Mouse (Mus musculus): Measurements from ENCODE around the gene Gpr139. TPM values are rescaled to one million over a fixed set of nuclear protein-coding genes. Genes with fewer than 3 reads are reported as not detected.
A peak's percentile ranks its signal among the peaks of the same experiment; 100 is the strongest.

Gpr139 gene
- not detected in 2 replicates for polyA plus RNA-seq (2015; fragmentation: Nextera tagmentation; extraction: Ambion mirVana)

DNA sequence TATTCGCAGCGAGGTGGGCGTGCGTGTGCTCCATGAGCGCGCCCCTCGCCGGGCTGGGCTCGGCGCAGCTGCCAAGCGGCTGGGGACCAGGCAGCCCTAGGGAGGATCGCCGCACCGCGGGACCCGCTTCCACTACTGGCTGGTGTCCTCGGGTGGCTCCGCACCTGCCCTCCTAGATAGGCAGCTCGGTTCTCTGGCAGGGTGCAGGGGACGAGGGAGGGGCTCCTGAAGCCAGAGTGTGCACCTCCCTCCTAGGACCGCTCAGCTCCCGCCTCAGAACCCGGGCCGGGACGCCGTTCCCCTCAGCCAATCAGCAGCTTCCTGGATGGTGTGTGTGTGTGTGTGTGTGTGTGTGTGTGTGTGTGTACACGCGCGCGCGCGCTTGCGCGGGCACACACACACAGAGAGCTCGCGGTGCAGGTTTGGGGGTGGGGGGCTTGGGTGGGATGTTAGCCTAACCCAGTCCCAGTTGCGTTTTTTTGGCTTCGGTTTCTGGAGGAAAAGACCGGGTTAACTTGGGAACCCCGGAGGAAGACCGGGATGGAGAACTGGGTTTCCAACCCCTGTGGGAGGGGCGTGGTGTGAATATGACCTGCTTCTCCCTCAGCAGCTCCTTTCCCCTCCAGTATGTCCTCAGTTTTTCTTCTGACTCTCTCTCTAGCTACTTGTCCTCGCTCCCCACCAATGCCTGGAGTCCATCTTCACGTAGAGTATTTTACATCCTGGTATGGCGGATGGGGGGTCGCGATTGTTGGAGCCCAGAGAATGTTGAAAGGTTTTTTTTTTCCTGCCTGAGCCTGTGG is at the start of gene Gpr139:
TSS of gene Gpr139 (minus strand) at position 263 of the 803 bp plus-strand sequence.
- under 1% methylated on average over 47 of the region's 47 CpGs for WGBS
- no peak for ATAC-seq (replicated peaks; ENCODE audit: extremely low read depth, insufficient read depth, low FRiP score)
- no peak within 1 kb of the TSS for H3K9ac ChIP-seq (ENCODE audit: low read length)

DNA sequence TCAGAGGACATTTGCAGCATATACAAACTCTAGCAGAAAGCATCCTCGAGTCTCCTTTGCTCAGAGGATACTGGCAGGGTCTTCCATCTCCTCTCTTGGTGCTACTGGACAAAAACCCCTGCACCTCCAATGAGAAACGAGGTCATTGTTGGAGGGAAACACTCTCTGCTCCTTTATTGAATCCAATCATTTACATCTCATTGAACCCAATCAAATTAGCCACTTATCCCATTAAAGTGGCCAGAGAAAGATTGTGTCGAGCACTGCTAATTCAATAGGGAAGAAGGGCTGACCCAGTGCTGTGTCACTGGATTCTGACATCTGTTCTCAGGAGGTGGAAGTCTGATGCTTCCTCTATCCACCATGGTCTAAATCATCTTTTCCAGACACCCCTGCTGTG is 46.6 kb upstream of the Gpr139 start:
- Histone ChIP-seq H3K4me1 (ENCODE audit: control insufficient read depth, insufficient read depth, low read length) (no peaks in the 10 kb centered on the region), H3K27ac (ENCODE audit: low read length) (no peak overlapping the region), H3K9me3 (replicated peaks; ENCODE audit: control insufficient read depth, low read length) (no peaks in the 10 kb centered on the region; the same call in 1 of the 2 replicates), H3K27me3 (ENCODE audit: control insufficient read depth, insufficient read depth, low read length) (no peaks in the 10 kb centered on the region), H3K9ac (ENCODE audit: low read length) (no peak overlapping the region), H3K36me3 (ENCODE audit: control insufficient read depth, insufficient read depth) (no peaks in the 10 kb centered on the region), H3K4me3 (ENCODE audit: low read length) (no peak overlapping the region), H3K4me2 (ENCODE audit: low read depth, low read length) (no peak overlapping the region)
- ATAC-seq (replicated peaks; ENCODE audit: extremely low read depth, insufficient read depth, low FRiP score) = no peak
- WGBS = 45% methylated on average over 3 of the region's 3 CpGs

More for the DNA sequence above, at the start of gene Gpr139:
- Histone ChIP-seq H3K4me2 (ENCODE audit: low read depth, low read length) (peak within 1 kb of the TSS; percentile 70), H3K27me3 (ENCODE audit: control insufficient read depth, insufficient read depth, low read length) (peaks cover 46% of the 10 kb centered on the region), H3K27ac (ENCODE audit: low read length) (no peak within 1 kb of the TSS), H3K4me3 (ENCODE audit: low read length) (peak within 1 kb of the TSS; percentile 46), H3K4me1 (ENCODE audit: control insufficient read depth, insufficient read depth, low read length) (peaks cover 3% of the 10 kb centered on the region), H3K36me3 (ENCODE audit: control insufficient read depth, insufficient read depth) (no peaks in the 10 kb centered on the region), H3K9me3 (replicated peaks; ENCODE audit: control insufficient read depth, low read length) (no peaks in the 10 kb centered on the region)

- Histone ChIP-seq H3K9me3 (replicated peaks; ENCODE audit: control insufficient read depth, low read length) (no peaks in the 10 kb centered on the region), H3K4me2 (ENCODE audit: low read depth, low read length) (no peak overlapping the region), H3K36me3 (ENCODE audit: control insufficient read depth, insufficient read depth) (no peaks in the 10 kb centered on the region), H3K9ac (ENCODE audit: low read length) (no peak overlapping the region), H3K27me3 (ENCODE audit: control insufficient read depth, insufficient read depth, low read length) (no peaks in the 10 kb centered on the region), H3K4me1 (ENCODE audit: control insufficient read depth, insufficient read depth, low read length) (no peaks in the 10 kb centered on the region), H3K27ac (ENCODE audit: low read length) (no peak overlapping the region), H3K4me3 (ENCODE audit: low read length) (no peak overlapping the region)
- ATAC-seq (replicated peaks; ENCODE audit: extremely low read depth, insufficient read depth, low FRiP score) = no peak
- 72% methylated on average over 4 of the region's 4 CpGs for WGBS
These were observed 38.3 kb upstream of the Gpr139 start for GRCm38 (mm10) chr7:119222706-119223105.

- WGBS = 92% methylated on average over 2 of the region's 2 CpGs
- H3K9me3 ChIP-seq (replicated peaks; ENCODE audit: control insufficient read depth, low read length) = no peaks in the 10 kb centered on the region
- no peak overlapping the region for H3K27ac ChIP-seq (ENCODE audit: low read length)
- no peaks in the 10 kb centered on the region for H3K4me1 ChIP-seq (ENCODE audit: control insufficient read depth, insufficient read depth, low read length)
- H3K4me2 ChIP-seq (ENCODE audit: low read depth, low read length) = no peak overlapping the region
- no peaks in the 10 kb centered on the region for H3K27me3 ChIP-seq (ENCODE audit: control insufficient read depth, insufficient read depth, low read length)
- H3K36me3 ChIP-seq (ENCODE audit: control insufficient read depth, insufficient read depth) = no peaks in the 10 kb centered on the region
- no peak overlapping the region for H3K4me3 ChIP-seq (ENCODE audit: low read length)
- no peak overlapping the region for H3K9ac ChIP-seq (ENCODE audit: low read length)
- ATAC-seq (replicated peaks; ENCODE audit: extremely low read depth, insufficient read depth, low FRiP score) = no peak
These were observed 34.7 kb upstream of the Gpr139 start for GRCm38 (mm10) chr7:119219121-119219520.

DNA sequence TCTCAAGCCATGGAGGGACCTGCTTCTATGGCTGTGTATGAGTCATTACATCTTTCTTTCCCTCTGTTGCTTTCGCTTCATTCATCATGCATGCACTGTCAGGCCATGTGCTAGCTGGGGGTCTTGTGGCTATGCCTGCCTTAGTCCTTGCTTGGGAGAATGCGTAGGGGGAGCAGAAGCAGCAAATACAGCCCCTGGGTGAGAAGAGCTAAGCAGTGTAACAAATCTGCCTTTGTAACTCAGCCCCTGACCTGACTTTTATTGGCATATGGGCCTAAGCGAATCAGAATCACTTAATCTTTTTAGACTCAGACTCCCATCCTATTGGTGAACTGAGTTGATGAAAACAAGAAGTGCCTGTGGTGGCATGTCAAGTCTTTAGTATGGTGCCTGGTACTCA is 22.8 kb upstream of the Gpr139 start:
- Histone ChIP-seq H3K4me2 (ENCODE audit: low read depth, low read length) (no peak overlapping the region), H3K9ac (ENCODE audit: low read length) (no peak overlapping the region), H3K4me1 (ENCODE audit: control insufficient read depth, insufficient read depth, low read length) (no peaks in the 10 kb centered on the region), H3K4me3 (ENCODE audit: low read length) (no peak overlapping the region), H3K36me3 (ENCODE audit: control insufficient read depth, insufficient read depth) (no peaks in the 10 kb centered on the region), H3K27ac (ENCODE audit: low read length) (no peak overlapping the region), H3K9me3 (replicated peaks; ENCODE audit: control insufficient read depth, low read length) (no peaks in the 10 kb centered on the region), H3K27me3 (ENCODE audit: control insufficient read depth, insufficient read depth, low read length) (no peaks in the 10 kb centered on the region)
- 75% methylated on average over 3 of the region's 3 CpGs for WGBS
- ATAC-seq (replicated peaks; ENCODE audit: extremely low read depth, insufficient read depth, low FRiP score) = no peak

GRCm38 (mm10) chr7:119186374-119186773 is 2.0 kb upstream of the Gpr139 start:
- Histone ChIP-seq H3K4me1 (ENCODE audit: control insufficient read depth, insufficient read depth, low read length) (peaks cover 3% of the 10 kb centered on the region), H3K27ac (ENCODE audit: low read length) (no peak overlapping the region), H3K9me3 (replicated peaks; ENCODE audit: control insufficient read depth, low read length) (no peaks in the 10 kb centered on the region), H3K4me2 (ENCODE audit: low read depth, low read length) (no peak overlapping the region), H3K9ac (ENCODE audit: low read length) (no peak overlapping the region), H3K27me3 (ENCODE audit: control insufficient read depth, insufficient read depth, low read length) (peaks cover 46% of the 10 kb centered on the region), H3K36me3 (ENCODE audit: control insufficient read depth, insufficient read depth) (no peaks in the 10 kb centered on the region), H3K4me3 (ENCODE audit: low read length) (no peak overlapping the region)
- WGBS = 15% methylated on average over 11 of the region's 11 CpGs
- ATAC-seq (replicated peaks; ENCODE audit: extremely low read depth, insufficient read depth, low FRiP score) = no peak

DNA sequence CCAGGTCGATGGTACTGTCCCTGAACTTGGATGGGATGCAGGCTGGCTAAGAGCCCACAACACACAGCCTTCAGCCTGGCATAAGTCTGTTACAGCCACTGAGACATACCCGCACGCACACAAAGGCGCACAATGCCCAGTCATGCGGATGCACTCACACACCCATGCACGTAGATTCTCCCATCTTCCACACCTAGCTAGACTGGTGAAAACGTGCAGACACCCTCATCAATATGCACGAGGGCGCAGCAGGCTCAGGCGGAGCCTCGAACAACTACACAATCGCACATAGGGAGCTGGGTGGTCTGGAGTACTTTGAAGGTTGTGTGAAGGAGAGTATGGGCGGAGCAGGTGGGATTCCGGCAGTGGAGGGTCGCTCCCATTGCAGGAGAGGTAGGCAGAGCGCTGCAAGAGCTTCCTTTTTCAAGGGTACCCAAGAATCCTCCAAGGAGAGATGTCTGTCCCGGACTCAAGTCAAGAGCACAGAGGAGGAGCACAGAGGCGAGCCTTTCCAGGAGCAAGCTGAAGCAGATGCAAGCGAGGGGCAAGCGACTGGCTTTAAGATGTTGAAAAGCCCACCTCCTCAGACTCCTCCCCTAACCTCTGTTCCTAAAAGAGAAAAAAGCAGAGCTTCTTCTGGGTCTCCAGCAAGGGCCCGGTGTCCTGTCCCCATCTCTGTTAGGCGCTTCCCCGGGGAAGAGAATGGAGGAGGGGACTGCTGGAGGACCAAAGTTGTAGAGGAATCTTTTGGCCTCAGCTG is 958 bp upstream of the Gpr139 start:
- Histone ChIP-seq H3K4me3 (ENCODE audit: low read length) (no peak overlapping the region), H3K9ac (ENCODE audit: low read length) (no peak overlapping the region), H3K27me3 (ENCODE audit: control insufficient read depth, insufficient read depth, low read length) (peaks cover 46% of the 10 kb centered on the region), H3K27ac (ENCODE audit: low read length) (no peak overlapping the region), H3K9me3 (replicated peaks; ENCODE audit: control insufficient read depth, low read length) (no peaks in the 10 kb centered on the region), H3K4me2 (ENCODE audit: low read depth, low read length) (peak overlapping the region; percentile 70; the same call in 1 of the 2 replicates), H3K36me3 (ENCODE audit: control insufficient read depth, insufficient read depth) (no peaks in the 10 kb centered on the region), H3K4me1 (ENCODE audit: control insufficient read depth, insufficient read depth, low read length) (peaks cover 3% of the 10 kb centered on the region)
- ATAC-seq (replicated peaks; ENCODE audit: extremely low read depth, insufficient read depth, low FRiP score) = no peak
- 5% methylated on average over 23 of the region's 23 CpGs for WGBS

DNA sequence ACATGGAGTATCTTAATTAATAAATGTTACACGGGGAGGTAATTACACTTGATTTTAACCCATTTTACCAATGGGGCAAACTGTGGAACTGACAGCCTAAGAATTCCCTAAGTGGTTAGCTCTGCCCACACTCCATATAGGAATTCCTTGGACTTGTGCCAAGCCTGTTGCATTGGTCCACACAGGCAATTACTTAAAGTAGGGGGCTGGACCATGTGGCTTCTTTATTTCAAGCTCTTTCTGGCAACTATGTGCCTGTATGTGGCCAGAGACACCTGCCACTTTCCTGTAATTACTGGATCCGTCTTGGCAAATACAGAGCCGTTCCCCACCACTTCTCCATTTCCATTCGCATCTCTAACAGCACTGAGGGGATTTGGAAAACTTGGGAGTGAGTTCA is 3.4 kb downstream of the Gpr139 start:
- Histone ChIP-seq H3K27ac (ENCODE audit: low read length) (no peak overlapping the region), H3K27me3 (ENCODE audit: control insufficient read depth, insufficient read depth, low read length) (peaks cover 36% of the 10 kb centered on the region), H3K4me1 (ENCODE audit: control insufficient read depth, insufficient read depth, low read length) (peaks cover 3% of the 10 kb centered on the region), H3K4me2 (ENCODE audit: low read depth, low read length) (no peak overlapping the region), H3K36me3 (ENCODE audit: control insufficient read depth, insufficient read depth) (no peaks in the 10 kb centered on the region), H3K9ac (ENCODE audit: low read length) (no peak overlapping the region), H3K9me3 (replicated peaks; ENCODE audit: control insufficient read depth, low read length) (no peaks in the 10 kb centered on the region), H3K4me3 (ENCODE audit: low read length) (no peak overlapping the region)
- ATAC-seq (replicated peaks; ENCODE audit: extremely low read depth, insufficient read depth, low FRiP score) = no peak
- 58% methylated on average over 4 of the region's 4 CpGs for WGBS

DNA sequence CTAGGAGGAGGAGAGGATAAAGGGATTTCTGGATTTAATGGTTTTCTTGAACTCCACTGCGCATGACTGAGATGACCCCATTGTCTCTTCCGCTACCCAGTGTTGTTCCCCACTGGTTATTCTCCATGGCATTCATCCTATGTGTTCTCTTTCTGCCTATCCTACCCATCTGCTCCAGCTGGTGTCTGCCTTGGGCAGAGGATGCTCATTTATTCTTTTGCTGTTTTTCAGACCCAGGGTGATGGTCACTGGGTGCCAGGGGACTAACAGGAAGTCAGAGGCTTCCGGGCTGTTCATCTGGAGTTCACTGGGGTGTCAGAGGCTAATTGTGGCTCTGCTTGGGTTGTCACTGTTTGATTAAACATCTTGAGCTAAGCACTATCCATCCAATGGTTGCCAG is 24.4 kb downstream of the Gpr139 start:
- Histone ChIP-seq H3K27me3 (ENCODE audit: control insufficient read depth, insufficient read depth, low read length) (no peaks in the 10 kb centered on the region), H3K27ac (ENCODE audit: low read length) (no peak overlapping the region), H3K36me3 (ENCODE audit: control insufficient read depth, insufficient read depth) (no peaks in the 10 kb centered on the region), H3K4me2 (ENCODE audit: low read depth, low read length) (no peak overlapping the region), H3K9me3 (replicated peaks; ENCODE audit: control insufficient read depth, low read length) (no peaks in the 10 kb centered on the region), H3K9ac (ENCODE audit: low read length) (no peak overlapping the region), H3K4me1 (ENCODE audit: control insufficient read depth, insufficient read depth, low read length) (no peaks in the 10 kb centered on the region), H3K4me3 (ENCODE audit: low read length) (no peak overlapping the region)
- ATAC-seq (replicated peaks; ENCODE audit: extremely low read depth, insufficient read depth, low FRiP score) = no peak
- WGBS = 77% methylated on average over 3 of the region's 3 CpGs

All from heart, embryonic 16.5 days (tissue).